Mouse (Mus musculus) midbrain, embryonic 11.5 days (tissue): Measurements from ENCODE around the gene Srrm4. TPM values are rescaled to one million over a fixed set of nuclear protein-coding genes. Genes with fewer than 3 reads are reported as not detected.

Experiments
- ATAC-seq: fragments of 200-750 bp; cut with Nextera tagmentation; 2 replicates; pipeline ENCODE4 v1.8.0; 2017; ENCODE audit warnings: moderate TSS enrichment, moderate library complexity; ENCODE audit not compliant: low FRiP score
- DNase-seq: peaks from one replicate; pipeline ENCODE4 v3.0.0; 2015; ENCODE audit warnings: low spot score; ENCODE audit errors: missing footprints
- H3K27ac ChIP-seq: fragments of 300-500 bp; sonication (generic); 2 replicates; pipeline ENCODE4 v1.5.1; 2014; ENCODE audit warnings: low read depth, low read length
- H3K27me3 ChIP-seq: fragments of 300-500 bp; sonication (generic); 2 replicates; pipeline ENCODE4 v1.6.1; 2014; ENCODE audit warnings: mild to moderate bottlenecking, low read length, moderate library complexity, mixed read lengths; ENCODE audit not compliant: control insufficient read depth, insufficient read depth
- H3K36me3 ChIP-seq: fragments of 300-500 bp; sonication (generic); 2 replicates; pipeline ENCODE4 v1.6.1; 2014; ENCODE audit warnings: mild to moderate bottlenecking, low read length, moderate library complexity, mixed read lengths; ENCODE audit not compliant: control insufficient read depth, insufficient read depth
- H3K4me1 ChIP-seq: fragments of 300-500 bp; sonication (generic); 2 replicates; pipeline ENCODE4 v1.6.1; 2014; ENCODE audit warnings: low read length; ENCODE audit not compliant: control insufficient read depth, insufficient read depth
- H3K4me2 ChIP-seq: fragments of 300-500 bp; sonication (generic); 2 replicates; pipeline ENCODE4 v1.6.1; 2014; ENCODE audit warnings: mild to moderate bottlenecking, moderate library complexity
- H3K4me3 ChIP-seq: fragments of 300-500 bp; sonication (generic); 2 replicates; pipeline ENCODE4 v1.5.1; 2014; ENCODE audit warnings: low read depth, low read length
- H3K9ac ChIP-seq: fragments of 300-500 bp; sonication (generic); 2 replicates; pipeline ENCODE4 v1.6.1; 2014; ENCODE audit warnings: low read length
- H3K9me3 ChIP-seq: fragments of 300-500 bp; sonication (generic); 2 replicates; pipeline ENCODE4 v1.6.1; 2016; ENCODE audit warnings: low read length; ENCODE audit not compliant: control insufficient read depth
- WGBS: fragments of 180-500 bp; shearing (Covaris S2); extraction: QIAGEN DNeasy Blood & Tissue Kit; methylation state at CpG from one replicate; pipeline ENCODE4 v1.1.7; 2014; 5-methylcytosine and 5-hydroxymethylcytosine counted together
- polyA plus RNA-seq: library from polyadenylated mRNA; unstranded; fragments of >200 nt; fragmentation: Nextera tagmentation; extraction: Ambion mirVana; gene quantifications from 2 replicates; pipeline ENCODE4 v1.2.1, GENCODE M21; 2014

Srrm4 gene
- polyA plus RNA-seq, 1 experiment from 2014 or later = 17.3 TPM

DNA sequence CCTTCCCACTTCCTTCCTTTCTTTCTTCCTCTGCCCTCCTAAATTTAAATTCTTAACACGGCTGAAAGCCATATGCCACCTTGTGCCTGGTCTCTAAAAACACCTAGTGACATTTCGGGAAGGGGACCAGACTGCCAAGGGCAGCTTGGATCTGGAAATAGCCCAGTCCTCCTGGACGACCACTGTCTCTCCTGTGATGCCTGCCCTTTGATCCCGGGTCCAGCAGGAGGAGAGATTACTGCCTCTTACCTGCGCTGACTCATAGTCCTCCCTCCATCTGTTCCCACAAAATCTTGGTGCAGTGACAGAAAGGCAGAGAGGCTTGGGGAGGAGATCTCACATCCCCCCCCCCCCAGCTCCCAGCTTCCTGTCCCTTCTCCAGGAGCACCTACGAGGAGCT is 27.9 kb downstream of the Srrm4 start:
- H3K4me3 ChIP-seq = no peak overlapping the region
- peaks cover 2% of the 10 kb centered on the region for H3K4me1 ChIP-seq
- H3K4me2 ChIP-seq = no peak overlapping the region
- DNase-seq = no peak
- no peak overlapping the region for H3K27ac ChIP-seq
- ATAC-seq = no peak
- no peaks in the 10 kb centered on the region for H3K36me3 ChIP-seq
- no peaks in the 10 kb centered on the region for H3K9me3 ChIP-seq
- H3K27me3 ChIP-seq = no peaks in the 10 kb centered on the region
- H3K9ac ChIP-seq = no peak overlapping the region
- 81% methylated on average over 6 of the region's 6 CpGs for WGBS

DNA sequence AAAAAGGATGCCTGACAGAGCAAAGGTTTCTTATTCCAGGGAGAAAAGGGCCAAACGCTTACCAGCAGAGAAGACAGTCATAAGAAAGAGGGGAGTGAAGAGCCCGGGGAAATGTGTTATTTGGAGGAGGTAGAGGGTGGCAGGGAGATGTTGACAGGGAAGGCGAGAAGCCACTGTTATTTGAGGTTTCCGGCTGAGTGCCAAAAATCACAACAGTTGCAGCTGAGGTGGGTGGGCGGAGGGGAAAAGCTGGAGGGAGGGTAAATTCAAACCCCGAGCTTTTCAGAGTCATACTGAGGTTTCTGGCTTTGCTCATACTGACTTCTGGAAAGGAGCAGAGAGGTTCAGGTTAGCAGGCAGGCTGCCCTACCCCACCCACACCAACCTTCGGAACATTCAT is 32.5 kb downstream of the Srrm4 start:
- Histone ChIP-seq H3K9ac (no peak overlapping the region), H3K4me1 (peaks cover 6% of the 10 kb centered on the region), H3K9me3 (no peaks in the 10 kb centered on the region), H3K4me3 (no peak overlapping the region), H3K36me3 (peaks cover 2% of the 10 kb centered on the region; the same call in 1 of the 2 replicates), H3K27ac (no peak overlapping the region), H3K27me3 (no peaks in the 10 kb centered on the region), H3K4me2 (no peak overlapping the region)
- ATAC-seq (no peak), DNase-seq (no peak)
- WGBS = 86% methylated on average over 7 of the region's 7 CpGs

DNA sequence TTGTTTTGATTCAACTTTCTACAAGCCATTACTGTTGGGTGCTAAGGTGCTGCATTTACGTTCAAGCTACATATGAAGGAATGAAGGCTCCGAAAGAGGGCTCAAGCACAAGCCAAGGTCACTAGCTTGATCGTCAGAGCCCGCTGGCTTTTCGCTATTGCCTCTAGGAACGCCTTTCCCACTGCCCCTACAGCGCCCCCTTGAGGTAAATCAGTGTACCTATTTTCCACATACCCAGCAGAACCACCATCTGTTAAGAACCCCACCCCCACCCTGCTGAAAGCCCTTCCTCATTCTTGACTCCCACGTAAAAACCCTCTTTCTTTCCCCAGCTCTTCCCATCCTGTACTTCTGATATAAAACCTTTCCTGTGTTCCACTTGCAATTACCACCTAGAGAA is 35.0 kb downstream of the Srrm4 start:
- Histone ChIP-seq H3K9ac (no peak overlapping the region), H3K4me3 (no peak overlapping the region), H3K4me1 (peaks cover 21% of the 10 kb centered on the region), H3K36me3 (peaks cover 2% of the 10 kb centered on the region; the same call in 1 of the 2 replicates), H3K27me3 (no peaks in the 10 kb centered on the region), H3K27ac (no peak overlapping the region), H3K4me2 (no peak overlapping the region), H3K9me3 (no peaks in the 10 kb centered on the region)
- WGBS = 48% methylated on average over 8 of the region's 8 CpGs
- ATAC-seq (no peak), DNase-seq (no peak)

DNA sequence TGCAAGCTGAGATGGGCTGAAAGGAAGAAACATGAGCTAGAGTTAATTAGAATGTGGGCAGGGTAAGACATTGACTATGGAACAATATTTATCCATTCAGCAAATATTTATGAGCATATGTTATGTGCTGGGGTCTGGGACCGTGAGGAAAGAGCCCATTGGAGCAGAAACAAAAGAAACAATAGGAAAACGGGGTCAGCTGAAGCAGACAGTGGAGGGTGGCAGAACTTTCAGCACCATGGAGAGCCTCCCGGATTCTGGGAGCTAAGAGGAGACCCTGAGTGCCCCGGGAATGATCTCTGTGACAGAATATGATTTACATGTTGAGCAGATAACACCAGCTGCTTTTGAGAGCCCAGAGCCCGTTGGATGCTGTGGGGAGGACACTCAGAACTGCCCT is 37.7 kb downstream of the Srrm4 start:
- Histone ChIP-seq H3K27ac (peak overlapping the region; percentile 40; the same call in 1 of the 2 replicates), H3K4me1 (peaks cover 21% of the 10 kb centered on the region), H3K27me3 (no peaks in the 10 kb centered on the region), H3K9me3 (peaks cover 7% of the 10 kb centered on the region; the same call in 1 of the 2 replicates), H3K36me3 (peaks cover 7% of the 10 kb centered on the region; the same call in 1 of the 2 replicates), H3K4me3 (no peak overlapping the region), H3K9ac (no peak overlapping the region), H3K4me2 (no peak overlapping the region)
- DNase-seq (peak; percentile 86), ATAC-seq (peak; percentile 65)
- WGBS = 6% methylated on average over 5 of the region's 5 CpGs

DNA sequence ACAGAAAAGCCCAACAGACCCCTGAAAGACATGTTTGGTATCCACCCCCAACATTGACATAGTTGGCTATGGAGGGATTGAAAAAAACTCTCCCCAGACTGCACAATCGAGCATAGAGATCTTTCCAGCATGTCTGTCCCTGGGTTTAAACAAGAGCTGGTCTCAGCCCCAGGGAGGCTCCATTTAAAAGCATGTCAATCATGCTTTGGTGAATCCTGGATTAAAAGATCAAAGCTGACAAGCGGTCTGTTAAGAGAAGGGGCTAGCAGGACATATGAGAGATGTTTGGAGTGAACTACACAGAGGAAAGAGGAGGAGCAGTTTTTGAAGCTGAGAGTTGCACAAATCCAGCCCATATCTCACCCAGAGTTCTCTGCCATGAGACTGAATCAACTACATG is 38.5 kb downstream of the Srrm4 start:
- no peak overlapping the region for H3K9ac ChIP-seq
- DNase-seq (peak; percentile 89), ATAC-seq (0 out of 2 replicates have a peak, but pooled peaks have one; percentile 27)
- peak overlapping the region; percentile 30; the same call in 1 of the 2 replicates for H3K27ac ChIP-seq
- no peak overlapping the region; the same call in 1 of the 2 replicates for H3K4me2 ChIP-seq
- peaks cover 8% of the 10 kb centered on the region; the same call in 1 of the 2 replicates for H3K36me3 ChIP-seq
- peaks cover 7% of the 10 kb centered on the region; the same call in 1 of the 2 replicates for H3K9me3 ChIP-seq
- no peaks in the 10 kb centered on the region for H3K27me3 ChIP-seq
- H3K4me1 ChIP-seq = peaks cover 21% of the 10 kb centered on the region
- WGBS = 7% methylated on average over 2 of the region's 2 CpGs
- no peak overlapping the region for H3K4me3 ChIP-seq

DNA sequence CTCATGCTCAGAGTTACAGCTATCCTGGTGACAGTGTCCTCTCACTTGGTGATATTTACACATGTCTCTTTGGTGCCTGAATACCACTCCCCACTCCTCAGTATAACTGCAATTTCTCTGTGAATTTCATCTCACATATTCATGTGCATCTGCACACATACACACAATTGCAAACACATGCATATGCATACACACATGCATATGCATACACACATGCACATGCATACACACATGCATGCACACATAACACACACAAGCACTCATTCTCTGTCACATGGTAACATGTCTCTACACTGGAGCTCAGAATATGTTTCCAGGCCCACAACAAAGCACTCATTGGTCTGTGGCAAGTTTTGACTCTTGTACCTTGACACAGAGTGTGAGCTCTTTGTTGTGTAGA is 39.0 kb downstream of the Srrm4 start:
- Histone ChIP-seq H3K27ac (no peak overlapping the region), H3K4me2 (no peak overlapping the region), H3K9me3 (peaks cover 7% of the 10 kb centered on the region; the same call in 1 of the 2 replicates), H3K36me3 (peaks cover 11% of the 10 kb centered on the region; the same call in 1 of the 2 replicates), H3K9ac (no peak overlapping the region), H3K4me3 (no peak overlapping the region), H3K4me1 (peaks cover 21% of the 10 kb centered on the region), H3K27me3 (no peaks in the 10 kb centered on the region)
- no peak for ATAC-seq
- no peak for DNase-seq

DNA sequence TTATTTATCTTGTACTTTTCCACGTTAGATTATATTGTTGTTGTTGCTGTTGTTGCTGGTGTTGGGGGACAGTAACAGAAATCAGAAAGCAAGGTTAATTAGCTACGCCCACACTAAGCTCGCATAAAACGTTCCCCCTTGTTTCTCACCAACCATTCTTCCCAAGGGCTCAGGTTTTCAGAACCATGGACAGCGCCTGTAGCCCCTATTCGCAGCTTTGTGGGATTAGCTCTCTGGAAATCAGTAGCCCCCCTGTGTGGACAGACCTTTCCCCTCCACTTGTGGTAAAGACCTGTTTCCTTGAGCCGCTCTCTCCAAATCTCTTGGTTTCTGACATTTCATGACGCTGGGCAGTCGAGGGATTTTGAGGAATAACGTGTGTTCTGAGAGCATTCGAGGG is 45.9 kb downstream of the Srrm4 start:
- Histone ChIP-seq H3K36me3 (peaks cover 19% of the 10 kb centered on the region), H3K9me3 (peaks cover 7% of the 10 kb centered on the region; the same call in 1 of the 2 replicates), H3K4me1 (no peaks in the 10 kb centered on the region), H3K27ac (no peak overlapping the region), H3K9ac (no peak overlapping the region), H3K4me3 (no peak overlapping the region), H3K27me3 (no peaks in the 10 kb centered on the region), H3K4me2 (no peak overlapping the region)
- ATAC-seq (no peak), DNase-seq (peak; percentile 88)
- 36% methylated on average over 11 of the region's 11 CpGs for WGBS

DNA sequence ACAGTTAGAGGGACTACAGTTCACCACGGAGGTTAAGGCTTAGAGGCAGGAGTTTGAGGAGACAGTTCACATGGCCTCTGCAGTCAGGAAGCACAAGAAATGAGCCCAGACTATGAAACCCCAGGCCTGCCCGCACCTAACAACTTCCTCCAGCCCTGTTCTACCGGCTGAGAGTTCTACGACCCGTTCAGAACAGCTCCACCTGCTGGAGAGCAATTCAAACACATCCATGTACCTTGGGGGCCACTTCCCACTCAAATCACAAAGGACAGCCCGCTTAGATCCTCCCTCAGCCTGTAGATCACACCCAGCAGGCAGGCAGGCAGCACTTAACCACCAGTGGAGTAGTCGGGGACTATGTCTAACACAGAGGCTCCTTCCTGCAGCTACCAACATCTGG is 49.3 kb downstream of the Srrm4 start:
- no peak for ATAC-seq
- Histone ChIP-seq H3K9me3 (no peaks in the 10 kb centered on the region; the same call in 1 of the 2 replicates), H3K4me3 (no peak overlapping the region), H3K4me2 (no peak overlapping the region), H3K4me1 (0 out of 2 replicates have a peak, but pooled peaks cover 2% of the 10 kb centered on the region), H3K27ac (no peak overlapping the region), H3K36me3 (peaks cover 7% of the 10 kb centered on the region), H3K27me3 (no peaks in the 10 kb centered on the region), H3K9ac (no peak overlapping the region)
- no peak for DNase-seq
- 69% methylated on average over 7 of the region's 7 CpGs for WGBS

DNA sequence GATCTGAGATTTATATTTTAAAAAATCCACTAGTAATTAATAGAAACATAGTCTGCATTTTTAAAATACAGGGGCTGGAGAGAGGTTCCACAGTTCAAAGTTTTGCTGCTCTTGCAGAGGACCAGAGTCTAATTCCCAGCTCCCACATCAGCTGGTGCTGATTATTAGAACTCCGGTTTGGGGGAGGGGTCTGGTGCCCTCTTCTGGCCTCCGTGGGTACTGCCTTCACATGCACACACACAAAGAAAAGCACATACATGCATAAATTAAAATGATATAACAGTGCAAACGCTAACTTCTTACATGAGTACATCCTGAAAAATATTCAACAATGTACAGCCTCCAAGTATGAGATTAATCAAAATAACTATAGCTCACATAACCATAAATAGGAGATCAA is 50.5 kb downstream of the Srrm4 start:
- H3K9ac ChIP-seq = no peak overlapping the region
- H3K27me3 ChIP-seq = no peaks in the 10 kb centered on the region
- H3K4me3 ChIP-seq = no peak overlapping the region
- ATAC-seq = no peak
- 77% methylated on average over 3 of the region's 3 CpGs for WGBS
- no peaks in the 10 kb centered on the region for H3K36me3 ChIP-seq
- H3K9me3 ChIP-seq = no peaks in the 10 kb centered on the region; the same call in 1 of the 2 replicates
- no peak for DNase-seq
- H3K27ac ChIP-seq = no peak overlapping the region
- no peak overlapping the region for H3K4me2 ChIP-seq
- 0 out of 2 replicates have a peak, but pooled peaks cover 2% of the 10 kb centered on the region for H3K4me1 ChIP-seq
